Mouse (Mus musculus): ENCODE data around the gene Atoh7. TPM values are rescaled to one million over a fixed set of nuclear protein-coding genes. Genes with fewer than 3 reads are reported as not detected.
"Not testable (repeated sequence)": the region's sequence is repeated elsewhere in the genome, so short reads cannot be mapped to it uniquely, and the experiment has no call there.

Atoh7 gene
- 1 to 10 TPM; 1.0 to 1.5 TPM for total RNA-seq (2021)
- long read RNA-seq, experiment 1, partial matches to known transcripts, result 0 of 1 reads
- long read RNA-seq, experiment 1, other reads (novel, unspliced or antisense), result 0 of 1 reads
- long read RNA-seq, experiment 2, partial matches to known transcripts, result 0 of 3 reads
- long read RNA-seq, experiment 2, other reads (novel, unspliced or antisense), result 0 of 3 reads

GRCm38 (mm10) chr10:63099521-63099920, at the start of gene Atoh7:
Atoh7 (plus strand) TSS chr10:63099651.
- intact Hi-C loops (cut with DNase I), result no loop called here
- DNase-seq (ENCODE audit: low spot score in 2 of 2), result peak; percentile 43 to 55

- intact Hi-C loops (cut with DNase I), result no loop called here
Observed at GRCm38 (mm10) chr10:63051267-63051666, 48.2 kb upstream of the Atoh7 start.

DNA sequence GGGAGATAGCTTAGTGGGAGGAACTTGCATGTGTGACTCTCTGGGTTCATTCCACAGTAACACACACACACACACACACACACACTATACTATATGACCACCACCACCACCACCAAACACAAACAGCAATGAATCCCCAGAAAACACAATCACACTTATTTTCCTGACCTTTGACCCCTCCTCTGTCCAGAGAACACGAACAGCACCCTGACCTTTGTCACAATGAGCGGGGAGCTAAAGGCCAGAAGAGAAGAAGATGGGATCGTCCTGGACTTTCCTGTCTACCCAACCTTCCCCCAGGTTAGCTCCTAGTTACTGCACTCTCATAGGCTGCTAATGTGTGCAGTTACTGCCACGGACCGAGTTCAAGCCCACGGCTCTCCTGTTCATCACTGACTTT, 47.4 kb upstream of the Atoh7 start:
- intact Hi-C loops (cut with DNase I), result no loop called here
- no peak for DNase-seq (ENCODE audit: low spot score in 2 of 2)

More at GRCm38 (mm10) chr10:63051267-63051666, 48.2 kb upstream of the Atoh7 start:
- no peak for DNase-seq (ENCODE audit: low spot score in 2 of 2)

- DNase-seq (ENCODE audit: low spot score in 2 of 2), result no peak
- intact Hi-C loops (cut with DNase I), result no loop called here
Observed at GRCm38 (mm10) chr10:63053007-63053406, 46.4 kb upstream of the Atoh7 start.

DNA sequence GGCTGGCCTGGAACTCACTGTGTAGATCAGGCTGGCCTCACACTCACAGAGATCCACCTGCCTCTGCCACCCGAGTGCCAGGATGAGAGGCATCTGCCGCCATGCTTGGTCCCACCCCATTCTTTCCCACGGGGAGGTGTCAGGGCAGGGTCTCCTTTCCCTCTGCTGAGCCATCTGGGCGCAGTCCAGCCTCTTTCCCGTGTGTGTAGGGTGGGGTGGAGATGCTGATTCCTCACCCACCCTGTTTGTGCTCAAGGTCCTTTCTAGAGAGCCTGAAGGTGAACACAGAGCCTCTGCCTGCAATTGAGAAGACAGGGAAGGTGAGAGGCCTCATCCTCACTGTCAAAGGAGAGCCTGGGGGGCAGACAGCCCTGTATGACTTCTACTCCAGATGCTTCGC, 45.4 kb upstream of the Atoh7 start:
- intact Hi-C loops (cut with DNase I); DNase-seq (ENCODE audit: low spot score in 2 of 2): not testable (repeated sequence)

GRCm38 (mm10) chr10:63054586-63054985, 44.9 kb upstream of the Atoh7 start:
- intact Hi-C loops (cut with DNase I), result no loop called here
- no peak for DNase-seq (ENCODE audit: low spot score in 2 of 2)

DNA sequence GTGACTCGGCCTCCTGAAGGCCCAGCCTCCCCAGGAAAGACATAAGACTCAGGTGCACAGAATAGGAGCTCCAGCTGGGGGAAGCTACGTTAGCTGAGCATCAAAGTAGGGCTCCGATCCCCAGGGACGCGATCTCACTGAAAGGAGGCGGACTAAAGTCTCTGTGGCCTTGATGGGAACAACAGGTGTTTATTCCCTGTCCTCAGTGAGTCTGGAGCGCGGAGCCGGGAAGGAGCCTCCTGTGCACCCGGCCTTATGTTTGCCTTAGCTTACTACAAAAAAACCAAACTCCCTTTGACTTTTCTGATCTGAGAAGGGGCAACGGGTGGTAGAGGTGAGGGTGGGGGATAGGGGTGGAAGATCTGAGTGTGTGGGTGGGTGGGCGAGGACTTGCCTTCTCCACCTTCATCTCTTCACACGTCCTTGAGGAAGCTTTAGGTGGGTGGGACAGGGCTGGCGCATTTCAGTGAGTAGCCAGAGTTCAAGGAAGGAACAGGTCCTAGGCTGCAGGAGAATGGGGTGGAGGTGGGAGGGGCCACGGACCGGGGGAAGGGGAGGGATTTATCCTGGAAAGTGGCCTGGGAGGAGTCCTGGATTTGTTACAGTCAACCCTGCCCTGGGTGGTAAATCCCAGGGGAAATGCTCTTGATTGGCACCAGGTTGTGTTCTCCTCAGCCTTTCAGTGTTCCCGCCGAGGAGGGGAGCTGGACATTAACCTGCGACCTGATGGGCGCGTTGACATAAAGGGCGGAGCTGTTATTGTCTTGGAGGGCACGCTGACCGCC, 42.3 kb upstream of the Atoh7 start:
- no peak for DNase-seq (ENCODE audit: low spot score in 2 of 2)

GRCm38 (mm10) chr10:63059862-63060261, 39.6 kb upstream of the Atoh7 start, which contains the start of gene Pbld1:
Pbld1 (plus strand) TSS chr10:63060162.
- intact Hi-C loops (cut with DNase I), result loop anchor here (10.0 kb wide), 1 partner anchor 75 kb away; the partner anchor contains the start of gene Rufy2
- DNase-seq (ENCODE audit: low spot score in 2 of 2), result no peak

More for the DNA sequence above, 42.3 kb upstream of the Atoh7 start:
- intact Hi-C loops (cut with DNase I), result no loop called here

DNA sequence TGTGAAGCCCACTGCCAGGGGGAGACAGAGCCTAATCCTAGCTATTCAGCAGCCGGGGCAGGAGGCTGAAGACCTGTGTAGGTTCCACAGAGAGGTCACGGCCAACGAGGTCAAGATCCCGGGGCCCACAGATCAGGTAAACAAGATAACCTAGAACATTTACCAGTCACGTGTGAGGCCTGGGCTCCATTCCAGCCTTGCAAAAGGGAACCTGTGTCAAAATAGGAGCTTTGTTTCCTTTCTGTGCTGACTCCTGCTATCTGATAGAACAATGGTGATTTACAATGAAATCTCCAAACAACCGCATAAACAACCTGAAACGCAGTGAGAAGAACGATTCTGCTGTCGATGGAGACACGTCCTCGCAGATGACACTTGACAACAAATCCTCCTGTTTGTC, 39.0 kb upstream of the Atoh7 start:
- intact Hi-C loops (cut with DNase I), result loop anchor here (10.0 kb wide), 1 partner anchor 76 kb away; the partner anchor contains the start of gene Rufy2
- no peak for DNase-seq (ENCODE audit: low spot score in 2 of 2)

GRCm38 (mm10) chr10:63061266-63061665, 38.2 kb upstream of the Atoh7 start:
- intact Hi-C loops (cut with DNase I), result loop anchor here (10.0 kb wide), 1 partner anchor 76 kb away; the partner anchor contains the start of gene Rufy2
- DNase-seq (ENCODE audit: low spot score in 2 of 2), result no peak

GRCm38 (mm10) chr10:63062696-63063095, 36.8 kb upstream of the Atoh7 start:
- intact Hi-C loops (cut with DNase I), result loop anchor here (10.0 kb wide), 1 partner anchor 78 kb away; the partner anchor contains the start of gene Rufy2
- DNase-seq (ENCODE audit: low spot score in 2 of 2), result no peak

GRCm38 (mm10) chr10:63063365-63063764, 36.1 kb upstream of the Atoh7 start:
- DNase-seq (ENCODE audit: low spot score in 2 of 2), result no peak
- intact Hi-C loops (cut with DNase I), result loop anchor here (10.0 kb wide), 1 partner anchor 79 kb away; the partner anchor contains the start of gene Rufy2

- no peak for DNase-seq (ENCODE audit: low spot score in 2 of 2)
- intact Hi-C loops (cut with DNase I), result loop anchor here (10.0 kb wide), 1 partner anchor 80 kb away; the partner anchor contains the start of gene Rufy2
Observed at GRCm38 (mm10) chr10:63064516-63064915, 34.9 kb upstream of the Atoh7 start.

GRCm38 (mm10) chr10:63065561-63065960, 33.9 kb upstream of the Atoh7 start:
- DNase-seq (ENCODE audit: low spot score in 2 of 2), result no peak
- intact Hi-C loops (cut with DNase I), result loop anchor here (10.0 kb wide), 1 partner anchor 81 kb away; the partner anchor contains the start of gene Rufy2

GRCm38 (mm10) chr10:63065988-63066387, 33.5 kb upstream of the Atoh7 start:
- peak; percentile 81 to 85 for DNase-seq (ENCODE audit: low spot score in 2 of 2)
- intact Hi-C loops (cut with DNase I), result loop anchor here (2.0 to 10.0 kb wide), 2 partner anchors 41 to 81 kb away; partner anchors contain the start of genes Hnrnph3, Pbld2 and Rufy2

DNA sequence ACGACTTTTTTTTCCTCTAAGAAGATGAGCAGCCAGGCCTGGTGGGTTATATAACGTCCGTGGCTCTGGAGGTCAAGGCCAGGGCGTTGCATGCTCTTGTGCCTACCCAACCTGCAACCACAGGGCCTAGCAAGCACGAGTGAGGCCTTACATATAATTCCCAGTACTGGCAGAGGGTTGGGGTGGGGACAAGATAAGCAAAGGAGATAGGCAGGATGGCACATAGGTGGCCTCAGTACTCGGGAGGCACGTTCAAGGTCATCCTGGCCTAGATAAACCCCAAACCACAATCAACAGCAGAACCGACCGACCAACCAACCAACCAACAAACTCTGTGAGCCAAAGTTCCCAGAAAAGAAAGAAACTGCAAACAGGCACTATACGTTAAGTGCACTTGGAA, 13.1 kb upstream of the Atoh7 start:
- intact Hi-C loops (cut with DNase I), result no loop called here
- no peak for DNase-seq (ENCODE audit: low spot score in 2 of 2)

GRCm38 (mm10) chr10:63089103-63089757, 10.2 kb upstream of the Atoh7 start:
- intact Hi-C loops (cut with DNase I), result no loop called here
- no peak for DNase-seq (ENCODE audit: low spot score in 2 of 2)

DNA sequence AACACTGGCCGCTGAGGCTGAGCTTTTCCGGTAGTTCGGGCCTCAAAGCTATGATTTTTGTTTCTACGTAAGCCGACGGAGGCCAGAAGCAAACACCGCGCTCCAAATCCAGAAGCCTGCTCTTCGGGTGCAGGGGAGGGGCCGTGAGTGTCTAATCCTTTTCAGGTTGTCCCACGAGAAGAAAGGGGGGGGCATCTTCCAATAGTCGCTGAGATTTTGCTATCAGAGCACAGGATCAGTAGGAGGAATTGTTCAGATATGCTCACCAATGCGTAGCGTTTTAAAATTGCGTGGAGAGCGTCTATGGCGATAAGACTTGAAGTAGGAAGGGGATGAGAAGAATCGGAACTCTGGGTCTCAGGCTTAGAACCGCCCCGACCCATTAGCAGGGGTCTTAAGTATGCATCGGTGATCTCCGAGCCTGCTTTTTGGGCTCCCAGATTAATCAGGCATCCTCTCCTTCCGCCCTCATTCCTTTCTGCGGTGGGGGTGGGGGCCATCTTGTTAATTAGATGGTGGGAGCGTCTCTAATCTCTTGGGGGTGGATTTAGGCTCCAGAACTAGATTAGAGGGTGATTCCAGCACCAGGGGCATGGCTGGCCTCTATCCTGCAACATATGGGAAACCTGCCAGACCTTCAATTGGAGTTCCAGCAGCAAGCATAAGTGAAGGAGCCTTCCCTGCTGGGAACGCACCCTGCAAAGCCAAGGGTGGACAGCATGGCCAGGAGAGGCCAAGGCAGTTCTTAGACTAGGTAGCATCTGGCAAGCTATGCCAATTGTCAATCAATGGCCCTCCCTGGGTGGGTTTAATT, 9.5 kb upstream of the Atoh7 start:
- peak in 1 of 2 experiments; percentile 7 for DNase-seq (ENCODE audit: low spot score in 2 of 2)
- intact Hi-C loops (cut with DNase I), result no loop called here

DNA sequence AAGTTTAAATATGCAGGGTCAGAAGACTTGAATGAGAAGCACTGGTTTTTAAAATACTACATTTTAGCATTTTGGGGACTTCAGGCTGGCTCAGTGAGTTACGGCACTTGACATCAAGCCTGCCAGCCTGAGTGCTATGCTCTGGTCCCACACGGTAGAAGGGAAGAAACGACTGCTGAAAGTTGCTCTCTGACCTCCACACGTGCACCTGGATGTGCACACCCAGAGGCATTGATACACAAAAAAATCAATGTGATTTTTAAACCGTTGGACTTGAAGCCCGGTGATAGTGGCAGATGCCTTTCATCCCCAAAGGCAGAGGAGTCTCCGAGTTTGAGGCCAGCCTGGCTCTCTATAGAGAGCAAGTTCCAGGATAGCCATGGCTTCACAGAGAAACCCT, 7.5 kb upstream of the Atoh7 start:
- intact Hi-C loops (cut with DNase I), result no loop called here
- no peak for DNase-seq (ENCODE audit: low spot score in 2 of 2)

All from left cerebral cortex, postnatal 14 days (tissue).